Mouse (Mus musculus): ENCODE measurements around the gene Vhl. TPM values are rescaled to one million over a fixed set of nuclear protein-coding genes. Genes with fewer than 3 reads are reported as not detected.

The Vhl gene
- polyA plus RNA-seq, 1 experiment from 2014 or later: 30.5 TPM

- no peak for ATAC-seq
- Histone ChIP-seq H3K4me3 (ENCODE audit: low read length) (no peak within 1 kb of the TSS), H3K9ac (ENCODE audit: low read depth, low read length) (0 out of 2 replicates have a peak within 1 kb of the TSS, but pooled peaks have one; percentile 33), H3K4me2 (ENCODE audit: low read depth, low read length) (no peak within 1 kb of the TSS), H3K4me1 (ENCODE audit: control insufficient read depth, insufficient read depth, low read length) (peaks cover 8% of the 10 kb centered on the region), H3K27ac (ENCODE audit: low read length) (no peak within 1 kb of the TSS), H3K9me3 (ENCODE audit: control insufficient read depth, low read length) (no peaks in the 10 kb centered on the region), H3K27me3 (replicated peaks; ENCODE audit: control insufficient read depth, insufficient read depth, low read length) (no peaks in the 10 kb centered on the region), H3K36me3 (ENCODE audit: control insufficient read depth, insufficient read depth, low read length) (no peaks in the 10 kb centered on the region)
- WGBS: 37% methylated on average over 23 of the region's 23 CpGs
These were observed 23.1 kb upstream of the Vhl start, which contains the start of gene Fancd2os for GRCm38 (mm10) chr6:113600543-113601139. TSS of gene Fancd2os (minus strand) at chr6:113600715.

GRCm38 (mm10) chr6:113602821-113603220, 20.9 kb upstream of the Vhl start:
- peaks cover 13% of the 10 kb centered on the region for H3K4me1 ChIP-seq (ENCODE audit: control insufficient read depth, insufficient read depth, low read length)
- no peaks in the 10 kb centered on the region for H3K9me3 ChIP-seq (ENCODE audit: control insufficient read depth, low read length)
- 92% methylated on average over 6 of the region's 6 CpGs for WGBS
- H3K27me3 ChIP-seq (replicated peaks; ENCODE audit: control insufficient read depth, insufficient read depth, low read length): no peaks in the 10 kb centered on the region
- H3K36me3 ChIP-seq (ENCODE audit: control insufficient read depth, insufficient read depth, low read length): no peaks in the 10 kb centered on the region
- no peak for ATAC-seq
- no peak overlapping the region for H3K9ac ChIP-seq (ENCODE audit: low read depth, low read length)
- no peak overlapping the region for H3K4me2 ChIP-seq (ENCODE audit: low read depth, low read length)
- H3K4me3 ChIP-seq (ENCODE audit: low read length): no peak overlapping the region
- no peak overlapping the region for H3K27ac ChIP-seq (ENCODE audit: low read length)

GRCm38 (mm10) chr6:113603993-113604392, 19.8 kb upstream of the Vhl start:
- Histone ChIP-seq H3K9me3 (ENCODE audit: control insufficient read depth, low read length) (no peaks in the 10 kb centered on the region), H3K9ac (ENCODE audit: low read depth, low read length) (peak overlapping the region; percentile 89), H3K4me1 (ENCODE audit: control insufficient read depth, insufficient read depth, low read length) (peaks cover 18% of the 10 kb centered on the region), H3K4me2 (ENCODE audit: low read depth, low read length) (peak overlapping the region; percentile 55), H3K27me3 (replicated peaks; ENCODE audit: control insufficient read depth, insufficient read depth, low read length) (no peaks in the 10 kb centered on the region), H3K4me3 (ENCODE audit: low read length) (peak overlapping the region; percentile 87), H3K27ac (ENCODE audit: low read length) (no peak overlapping the region; the same call in 1 of the 2 replicates), H3K36me3 (ENCODE audit: control insufficient read depth, insufficient read depth, low read length) (no peaks in the 10 kb centered on the region)
- no peak for ATAC-seq
- 51% methylated on average over 12 of the region's 12 CpGs for WGBS

GRCm38 (mm10) chr6:113604432-113605223, 19.1 kb upstream of the Vhl start, which contains the start of gene Brk1:
TSS of gene Brk1 (plus strand) at chr6:113604772.
- H3K4me3 ChIP-seq (ENCODE audit: low read length): peak within 1 kb of the TSS; percentile 87
- H3K9ac ChIP-seq (ENCODE audit: low read depth, low read length): peak within 1 kb of the TSS; percentile 89
- H3K4me1 ChIP-seq (ENCODE audit: control insufficient read depth, insufficient read depth, low read length): peaks cover 20% of the 10 kb centered on the region
- under 1% methylated on average over 63 of the region's 65 CpGs for WGBS
- peak within 1 kb of the TSS; percentile 66 for H3K27ac ChIP-seq (ENCODE audit: low read length)
- no peaks in the 10 kb centered on the region for H3K9me3 ChIP-seq (ENCODE audit: control insufficient read depth, low read length)
- no peaks in the 10 kb centered on the region for H3K27me3 ChIP-seq (replicated peaks; ENCODE audit: control insufficient read depth, insufficient read depth, low read length)
- H3K36me3 ChIP-seq (ENCODE audit: control insufficient read depth, insufficient read depth, low read length): no peaks in the 10 kb centered on the region
- H3K4me2 ChIP-seq (ENCODE audit: low read depth, low read length): peak within 1 kb of the TSS; percentile 89
- peak; percentile 94 for ATAC-seq

- peak; percentile 16 for ATAC-seq
- H3K9ac ChIP-seq (ENCODE audit: low read depth, low read length): peak overlapping the region; percentile 89
- H3K4me3 ChIP-seq (ENCODE audit: low read length): peak overlapping the region; percentile 87
- H3K4me2 ChIP-seq (ENCODE audit: low read depth, low read length): peak overlapping the region; percentile 89
- H3K36me3 ChIP-seq (ENCODE audit: control insufficient read depth, insufficient read depth, low read length): no peaks in the 10 kb centered on the region
- 2% methylated on average over 10 of the region's 10 CpGs for WGBS
- no peaks in the 10 kb centered on the region for H3K27me3 ChIP-seq (replicated peaks; ENCODE audit: control insufficient read depth, insufficient read depth, low read length)
- H3K4me1 ChIP-seq (ENCODE audit: control insufficient read depth, insufficient read depth, low read length): peaks cover 19% of the 10 kb centered on the region
- peak overlapping the region; percentile 66 for H3K27ac ChIP-seq (ENCODE audit: low read length)
- H3K9me3 ChIP-seq (ENCODE audit: control insufficient read depth, low read length): no peaks in the 10 kb centered on the region
These were observed 18.6 kb upstream of the Vhl start for GRCm38 (mm10) chr6:113605224-113605545.

GRCm38 (mm10) chr6:113608871-113609270, 14.9 kb upstream of the Vhl start:
- ATAC-seq: peak; percentile 39; the same call in 1 of the 2 replicates
- Histone ChIP-seq H3K9ac (ENCODE audit: low read depth, low read length) (no peak overlapping the region), H3K27ac (ENCODE audit: low read length) (no peak overlapping the region), H3K4me2 (ENCODE audit: low read depth, low read length) (no peak overlapping the region), H3K27me3 (replicated peaks; ENCODE audit: control insufficient read depth, insufficient read depth, low read length) (no peaks in the 10 kb centered on the region), H3K4me1 (ENCODE audit: control insufficient read depth, insufficient read depth, low read length) (peaks cover 14% of the 10 kb centered on the region), H3K36me3 (ENCODE audit: control insufficient read depth, insufficient read depth, low read length) (peaks cover 4% of the 10 kb centered on the region), H3K9me3 (ENCODE audit: control insufficient read depth, low read length) (0 out of 2 replicates have a peak, but pooled peaks cover 3% of the 10 kb centered on the region), H3K4me3 (ENCODE audit: low read length) (no peak overlapping the region)
- WGBS: 56% methylated on average over 6 of the region's 6 CpGs

GRCm38 (mm10) chr6:113609293-113609692, 14.5 kb upstream of the Vhl start:
- ATAC-seq: no peak
- Histone ChIP-seq H3K4me1 (ENCODE audit: control insufficient read depth, insufficient read depth, low read length) (peaks cover 14% of the 10 kb centered on the region), H3K4me2 (ENCODE audit: low read depth, low read length) (no peak overlapping the region), H3K27ac (ENCODE audit: low read length) (no peak overlapping the region), H3K9ac (ENCODE audit: low read depth, low read length) (no peak overlapping the region), H3K36me3 (ENCODE audit: control insufficient read depth, insufficient read depth, low read length) (peaks cover 7% of the 10 kb centered on the region), H3K4me3 (ENCODE audit: low read length) (no peak overlapping the region), H3K27me3 (replicated peaks; ENCODE audit: control insufficient read depth, insufficient read depth, low read length) (no peaks in the 10 kb centered on the region), H3K9me3 (ENCODE audit: control insufficient read depth, low read length) (0 out of 2 replicates have a peak, but pooled peaks cover 3% of the 10 kb centered on the region)
- 73% methylated on average over 7 of the region's 7 CpGs for WGBS

- H3K36me3 ChIP-seq (ENCODE audit: control insufficient read depth, insufficient read depth, low read length): peaks cover 21% of the 10 kb centered on the region
- ATAC-seq: no peak
- H3K4me1 ChIP-seq (ENCODE audit: control insufficient read depth, insufficient read depth, low read length): 0 out of 2 replicates have a peak, but pooled peaks cover 7% of the 10 kb centered on the region
- no peaks in the 10 kb centered on the region for H3K27me3 ChIP-seq (replicated peaks; ENCODE audit: control insufficient read depth, insufficient read depth, low read length)
- no peak overlapping the region for H3K4me3 ChIP-seq (ENCODE audit: low read length)
- H3K27ac ChIP-seq (ENCODE audit: low read length): no peak overlapping the region
- 87% methylated on average over 8 of the region's 8 CpGs for WGBS
- 0 out of 2 replicates have a peak, but pooled peaks cover 3% of the 10 kb centered on the region for H3K9me3 ChIP-seq (ENCODE audit: control insufficient read depth, low read length)
- H3K9ac ChIP-seq (ENCODE audit: low read depth, low read length): no peak overlapping the region
- no peak overlapping the region for H3K4me2 ChIP-seq (ENCODE audit: low read depth, low read length)
These were observed 11.3 kb upstream of the Vhl start for GRCm38 (mm10) chr6:113612258-113612969.

GRCm38 (mm10) chr6:113614152-113614551, 9.6 kb upstream of the Vhl start:
- Histone ChIP-seq H3K27ac (ENCODE audit: low read length) (no peak overlapping the region), H3K36me3 (ENCODE audit: control insufficient read depth, insufficient read depth, low read length) (peaks cover 21% of the 10 kb centered on the region), H3K27me3 (replicated peaks; ENCODE audit: control insufficient read depth, insufficient read depth, low read length) (no peaks in the 10 kb centered on the region), H3K4me2 (ENCODE audit: low read depth, low read length) (no peak overlapping the region), H3K4me1 (ENCODE audit: control insufficient read depth, insufficient read depth, low read length) (0 out of 2 replicates have a peak, but pooled peaks cover under 1% of the 10 kb centered on the region), H3K4me3 (ENCODE audit: low read length) (no peak overlapping the region), H3K9me3 (ENCODE audit: control insufficient read depth, low read length) (0 out of 2 replicates have a peak, but pooled peaks cover 3% of the 10 kb centered on the region), H3K9ac (ENCODE audit: low read depth, low read length) (no peak overlapping the region)
- 98% methylated on average over 7 of the region's 7 CpGs for WGBS
- no peak for ATAC-seq
